Mouse (Mus musculus) T-helper 1 cell (primary cell): Measurements from ENCODE around the gene Tmem150b.

Source experiments
- in situ Hi-C: fragments of 300-600 bp; cut with MboI, MseI; formaldehyde crosslinking; loops from one replicate; pipeline ENCODE4 v1.15.1; 2025; ENCODE audit warnings: high pct_unique_total_duplicates

Tmem150b gene

GRCm38 (mm10) chr7:4668506-4668905 is 56.5 kb downstream of the Tmem150b start:
- in situ Hi-C loops: loop anchor here (25.0 kb wide), 1 partner anchor 1031 kb away; the partner anchor contains the start of genes Cnot3, Prpf31 and Tfpt

GRCm38 (mm10) chr7:4666871-4667270 is 58.2 kb downstream of the Tmem150b start:
- in situ Hi-C loops: loop anchor here (25.0 kb wide), 1 partner anchor 1030 kb away; the partner anchor contains the start of genes Cnot3, Prpf31 and Tfpt

GRCm38 (mm10) chr7:4663742-4664141 is 61.3 kb downstream of the Tmem150b start:
- in situ Hi-C loops: loop anchor here (25.0 kb wide), 1 partner anchor 1026 kb away; the partner anchor contains the start of genes Cnot3, Prpf31 and Tfpt

- in situ Hi-C loops: loop anchor here (25.0 kb wide), 1 partner anchor 1026 kb away; the partner anchor contains the start of genes Cnot3, Prpf31 and Tfpt
Observed at GRCm38 (mm10) chr7:4663179-4663578, 61.9 kb downstream of the Tmem150b start.

- in situ Hi-C loops: loop anchor here (25.0 kb wide), 1 partner anchor 1023 kb away; the partner anchor contains the start of genes Cnot3, Prpf31 and Tfpt
Observed at GRCm38 (mm10) chr7:4659911-4660443, 65.1 kb downstream of the Tmem150b start.

GRCm38 (mm10) chr7:4658912-4659551 is 66.0 kb downstream of the Tmem150b start, which contains the start of gene Ppp6r1:
TSS of gene Ppp6r1 (minus strand) at chr7:4659019.
- in situ Hi-C loops: loop anchor here (25.0 kb wide), 1 partner anchor 1022 kb away; the partner anchor contains the start of genes Cnot3, Prpf31 and Tfpt

GRCm38 (mm10) chr7:4658128-4658907 is 66.7 kb downstream of the Tmem150b start:
- in situ Hi-C loops: loop anchor here (25.0 kb wide), 1 partner anchor 1021 kb away; the partner anchor contains the start of genes Cnot3, Prpf31 and Tfpt

- in situ Hi-C loops: loop anchor here (25.0 kb wide), 1 partner anchor 1020 kb away; the partner anchor contains the start of genes Cnot3, Prpf31 and Tfpt
Observed at GRCm38 (mm10) chr7:4657521-4658127, 67.4 kb downstream of the Tmem150b start.
